Mouse (Mus musculus): ENCODE data around the gene Nkap. TPM values are rescaled to one million over a fixed set of nuclear protein-coding genes. Genes with fewer than 3 reads are reported as not detected.

Nkap gene
- polyA plus RNA-seq, 1 experiment from 2014 or later, result 27.4 TPM

- Histone ChIP-seq H3K36me3 (ENCODE audit: control insufficient read depth, insufficient read depth, low read length) (no peaks in the 10 kb centered on the region; the same call in 1 of the 2 replicates), H3K4me3 (ENCODE audit: low read depth, low read length) (no peak overlapping the region), H3K27me3 (ENCODE audit: control insufficient read depth, insufficient read depth, low read length) (no peaks in the 10 kb centered on the region), H3K27ac (ENCODE audit: low read depth, low read length) (no peak overlapping the region), H3K4me1 (replicated peaks; ENCODE audit: control insufficient read depth, insufficient read depth, low read length) (no peaks in the 10 kb centered on the region), H3K9me3 (ENCODE audit: control insufficient read depth, low read length) (no peaks in the 10 kb centered on the region), H3K9ac (ENCODE audit: low read length) (no peak overlapping the region), H3K4me2 (ENCODE audit: low read depth, low read length, severe bottlenecking) (no peak overlapping the region)
- DNase-seq (ENCODE audit: low spot score) (no peak), ATAC-seq (replicated peaks; ENCODE audit: low FRiP score) (no peak)
- 92% methylated on average over 11 of the region's 11 CpGs for WGBS
Observed at GRCm38 (mm10) chrX:37095106-37095768, 31.4 kb upstream of the Nkap start.

DNA sequence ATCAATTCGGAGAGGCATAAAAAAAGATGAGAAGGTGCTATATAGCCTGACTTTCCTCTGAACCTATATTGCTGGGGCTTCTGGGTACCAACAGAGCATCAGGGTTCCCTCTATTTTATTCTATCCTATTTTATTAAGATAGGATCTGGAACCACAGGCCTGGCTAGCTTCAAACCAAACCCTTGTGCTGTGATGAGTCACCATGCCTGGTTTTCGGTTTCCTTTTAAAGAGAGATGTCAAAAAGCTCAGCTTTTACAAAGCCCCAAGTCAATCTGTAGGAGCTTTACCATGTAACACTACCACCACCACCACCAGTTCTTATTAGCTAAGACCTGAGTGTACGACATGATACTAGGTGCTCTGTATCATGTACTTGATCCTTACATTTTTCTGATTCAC, 27.9 kb upstream of the Nkap start:
- no peak overlapping the region for H3K4me2 ChIP-seq (ENCODE audit: low read depth, low read length, severe bottlenecking)
- no peaks in the 10 kb centered on the region for H3K4me1 ChIP-seq (replicated peaks; ENCODE audit: control insufficient read depth, insufficient read depth, low read length)
- H3K27me3 ChIP-seq (ENCODE audit: control insufficient read depth, insufficient read depth, low read length), result no peaks in the 10 kb centered on the region
- H3K9ac ChIP-seq (ENCODE audit: low read length), result no peak overlapping the region
- no peak overlapping the region for H3K27ac ChIP-seq (ENCODE audit: low read depth, low read length)
- ATAC-seq (replicated peaks; ENCODE audit: low FRiP score) (no peak), DNase-seq (ENCODE audit: low spot score) (no peak)
- no peaks in the 10 kb centered on the region for H3K9me3 ChIP-seq (ENCODE audit: control insufficient read depth, low read length)
- no peaks in the 10 kb centered on the region; the same call in 1 of the 2 replicates for H3K36me3 ChIP-seq (ENCODE audit: control insufficient read depth, insufficient read depth, low read length)
- WGBS, result 97% methylated on average over 3 of the region's 3 CpGs
- no peak overlapping the region for H3K4me3 ChIP-seq (ENCODE audit: low read depth, low read length)

- Histone ChIP-seq H3K36me3 (ENCODE audit: control insufficient read depth, insufficient read depth, low read length) (no peaks in the 10 kb centered on the region), H3K4me1 (replicated peaks; ENCODE audit: control insufficient read depth, insufficient read depth, low read length) (no peaks in the 10 kb centered on the region), H3K27me3 (ENCODE audit: control insufficient read depth, insufficient read depth, low read length) (no peaks in the 10 kb centered on the region), H3K4me2 (ENCODE audit: low read depth, low read length, severe bottlenecking) (no peak overlapping the region), H3K4me3 (ENCODE audit: low read depth, low read length) (no peak overlapping the region), H3K27ac (ENCODE audit: low read depth, low read length) (no peak overlapping the region), H3K9ac (ENCODE audit: low read length) (no peak overlapping the region), H3K9me3 (ENCODE audit: control insufficient read depth, low read length) (no peaks in the 10 kb centered on the region)
- DNase-seq (ENCODE audit: low spot score), result no peak
- 81% methylated on average over 2 of the region's 2 CpGs for WGBS
- no peak for ATAC-seq (replicated peaks; ENCODE audit: low FRiP score)
Observed at GRCm38 (mm10) chrX:37103826-37104225, 22.8 kb upstream of the Nkap start.

- Histone ChIP-seq H3K27ac (ENCODE audit: low read depth, low read length) (peak overlapping the region; percentile 72), H3K9ac (ENCODE audit: low read length) (peak overlapping the region; percentile 62), H3K4me2 (ENCODE audit: low read depth, low read length, severe bottlenecking) (peak overlapping the region; percentile 55), H3K36me3 (ENCODE audit: control insufficient read depth, insufficient read depth, low read length) (no peaks in the 10 kb centered on the region), H3K4me3 (ENCODE audit: low read depth, low read length) (peak overlapping the region; percentile 48), H3K27me3 (ENCODE audit: control insufficient read depth, insufficient read depth, low read length) (no peaks in the 10 kb centered on the region), H3K9me3 (ENCODE audit: control insufficient read depth, low read length) (no peaks in the 10 kb centered on the region), H3K4me1 (replicated peaks; ENCODE audit: control insufficient read depth, insufficient read depth, low read length) (no peaks in the 10 kb centered on the region)
- 12% methylated on average over 27 of the region's 27 CpGs for whole genome bisulfite sequencing
- DNase-seq (ENCODE audit: low spot score), result no peak
- ATAC-seq (replicated peaks; ENCODE audit: low FRiP score), result peak; percentile 76
Observed at GRCm38 (mm10) chrX:37109526-37110192, 16.9 kb upstream of the Nkap start.

GRCm38 (mm10) chrX:37110193-37110880, 16.3 kb upstream of the Nkap start, which contains the start of gene Upf3b:
Gene Upf3b, minus strand, starts transcription at chrX:37110322.
- 23% methylated on average over 30 of the region's 30 CpGs for WGBS
- H3K4me1 ChIP-seq (replicated peaks; ENCODE audit: control insufficient read depth, insufficient read depth, low read length), result no peaks in the 10 kb centered on the region
- H3K9me3 ChIP-seq (ENCODE audit: control insufficient read depth, low read length), result no peaks in the 10 kb centered on the region
- H3K4me2 ChIP-seq (ENCODE audit: low read depth, low read length, severe bottlenecking), result peak within 1 kb of the TSS; percentile 55
- peak within 1 kb of the TSS; percentile 62 for H3K9ac ChIP-seq (ENCODE audit: low read length)
- H3K4me3 ChIP-seq (ENCODE audit: low read depth, low read length), result peak within 1 kb of the TSS; percentile 48
- H3K27me3 ChIP-seq (ENCODE audit: control insufficient read depth, insufficient read depth, low read length), result no peaks in the 10 kb centered on the region
- ATAC-seq (replicated peaks; ENCODE audit: low FRiP score) (peak; percentile 98), DNase-seq (ENCODE audit: low spot score) (peak; percentile 94)
- H3K27ac ChIP-seq (ENCODE audit: low read depth, low read length), result peak within 1 kb of the TSS; percentile 72
- no peaks in the 10 kb centered on the region for H3K36me3 ChIP-seq (ENCODE audit: control insufficient read depth, insufficient read depth, low read length)

DNA sequence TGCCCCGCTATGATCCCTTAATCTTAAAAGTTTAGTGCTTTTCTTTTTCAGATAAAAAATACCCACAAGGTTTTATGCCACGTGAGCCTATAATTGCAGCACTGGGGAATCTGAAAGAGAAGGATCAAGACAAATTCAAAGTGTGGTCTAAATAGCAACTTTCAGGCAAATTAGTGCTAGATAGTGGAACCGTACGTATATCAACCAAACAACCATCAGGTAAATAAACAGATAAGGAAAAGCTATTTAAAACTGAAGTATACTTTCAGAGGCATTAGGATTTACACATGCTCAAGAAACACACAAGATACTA, 15.8 kb upstream of the Nkap start:
- no peak for DNase-seq (ENCODE audit: low spot score)
- H3K9me3 ChIP-seq (ENCODE audit: control insufficient read depth, low read length), result no peaks in the 10 kb centered on the region
- H3K9ac ChIP-seq (ENCODE audit: low read length), result no peak overlapping the region
- no peak; the same call in 1 of the 2 replicates for ATAC-seq (replicated peaks; ENCODE audit: low FRiP score)
- WGBS, result 82% methylated on average over 4 of the region's 4 CpGs
- H3K27ac ChIP-seq (ENCODE audit: low read depth, low read length), result no peak overlapping the region; the same call in 1 of the 2 replicates
- H3K4me1 ChIP-seq (replicated peaks; ENCODE audit: control insufficient read depth, insufficient read depth, low read length), result no peaks in the 10 kb centered on the region
- no peak overlapping the region for H3K4me3 ChIP-seq (ENCODE audit: low read depth, low read length)
- no peaks in the 10 kb centered on the region for H3K36me3 ChIP-seq (ENCODE audit: control insufficient read depth, insufficient read depth, low read length)
- H3K4me2 ChIP-seq (ENCODE audit: low read depth, low read length, severe bottlenecking), result no peak overlapping the region
- no peaks in the 10 kb centered on the region for H3K27me3 ChIP-seq (ENCODE audit: control insufficient read depth, insufficient read depth, low read length)

GRCm38 (mm10) chrX:37117085-37117484, 9.5 kb upstream of the Nkap start:
- Histone ChIP-seq H3K4me2 (ENCODE audit: low read depth, low read length, severe bottlenecking) (no peak overlapping the region), H3K36me3 (ENCODE audit: control insufficient read depth, insufficient read depth, low read length) (no peaks in the 10 kb centered on the region), H3K4me1 (replicated peaks; ENCODE audit: control insufficient read depth, insufficient read depth, low read length) (no peaks in the 10 kb centered on the region), H3K9ac (ENCODE audit: low read length) (no peak overlapping the region), H3K9me3 (ENCODE audit: control insufficient read depth, low read length) (no peaks in the 10 kb centered on the region), H3K4me3 (ENCODE audit: low read depth, low read length) (no peak overlapping the region), H3K27me3 (ENCODE audit: control insufficient read depth, insufficient read depth, low read length) (no peaks in the 10 kb centered on the region), H3K27ac (ENCODE audit: low read depth, low read length) (no peak overlapping the region)
- DNase-seq (ENCODE audit: low spot score) (no peak), ATAC-seq (replicated peaks; ENCODE audit: low FRiP score) (peak; percentile 69; the same call in 1 of the 2 replicates)
- 43% methylated on average over 4 of the region's 5 CpGs for WGBS

DNA sequence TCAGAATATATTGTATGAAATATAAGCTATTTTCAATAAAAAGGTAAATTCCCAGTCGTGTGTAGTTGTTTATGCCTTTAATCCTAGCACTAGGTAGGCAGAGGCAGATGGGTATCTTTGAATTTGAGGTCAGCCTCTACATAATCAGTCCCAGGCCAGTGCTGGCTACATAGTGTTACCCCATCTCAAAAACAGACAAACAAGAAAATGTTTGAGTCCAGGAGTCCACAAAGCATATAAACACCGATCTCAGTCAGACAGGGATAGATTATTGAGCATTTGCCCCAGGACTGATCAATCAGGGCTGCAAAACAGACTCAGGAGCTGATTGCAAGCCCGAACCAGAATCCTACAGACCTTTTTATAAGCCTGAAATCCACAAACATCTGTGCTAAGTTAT, 7.0 kb upstream of the Nkap start:
- Histone ChIP-seq H3K36me3 (ENCODE audit: control insufficient read depth, insufficient read depth, low read length) (no peaks in the 10 kb centered on the region), H3K27ac (ENCODE audit: low read depth, low read length) (no peak overlapping the region), H3K9me3 (ENCODE audit: control insufficient read depth, low read length) (no peaks in the 10 kb centered on the region), H3K9ac (ENCODE audit: low read length) (no peak overlapping the region), H3K4me3 (ENCODE audit: low read depth, low read length) (no peak overlapping the region), H3K27me3 (ENCODE audit: control insufficient read depth, insufficient read depth, low read length) (no peaks in the 10 kb centered on the region), H3K4me2 (ENCODE audit: low read depth, low read length, severe bottlenecking) (no peak overlapping the region), H3K4me1 (replicated peaks; ENCODE audit: control insufficient read depth, insufficient read depth, low read length) (no peaks in the 10 kb centered on the region)
- no peak for DNase-seq (ENCODE audit: low spot score)
- 62% methylated on average over 3 of the region's 3 CpGs for WGBS
- ATAC-seq (replicated peaks; ENCODE audit: low FRiP score), result no peak
